In the genomic region with DNA sequence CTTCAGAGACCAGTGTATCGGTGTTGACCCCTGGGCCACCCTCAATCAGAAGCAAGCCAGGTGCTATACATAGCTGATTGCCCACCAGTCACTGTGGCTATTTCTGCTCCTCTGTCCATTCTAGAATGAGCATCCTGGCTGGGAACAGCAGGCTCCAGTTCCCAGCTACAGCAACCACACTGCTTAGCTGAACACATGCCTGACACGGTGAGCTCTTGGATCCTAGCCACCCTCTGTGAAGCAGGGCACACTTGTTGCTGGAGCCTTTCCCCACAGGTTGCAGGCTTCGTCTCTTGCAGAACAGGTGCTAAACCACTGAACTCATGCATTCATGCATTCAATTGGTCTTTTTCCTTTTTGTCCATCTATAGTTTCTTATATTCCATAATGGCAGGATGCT, we compare ENCODE assay signal across 29 mouse cellular contexts. TPM values are rescaled to one million over a fixed set of nuclear protein-coding genes. Genes with fewer than 3 reads are reported as not detected.
DNase-seq lines count a peak whose midpoint lies in the region; ATAC-seq lines count a peak whose summit lies in the region.
"Had no signal": no experiment of that assay in that cellular context is flagged by ENCODE, and none has a peak within 500 bp of the region (broad histone marks: within the 10 kb centered on the region; RNA-seq: fewer than 3 reads in every experiment).

No protein-coding gene starts in this region.

- H3K9me3 ChIP-seq in heart, embryonic 10.5 days = no peaks in the 10 kb centered on the region
- no peaks in the 10 kb centered on the region for H3K9me3 ChIP-seq in heart, embryonic 15.5 days (replicated peaks)
- H3K9me3 ChIP-seq in megakaryocyte, embryonic 14.5 days = no peaks in the 10 kb centered on the region
- H3K9me3 ChIP-seq: embryonic facial prominence, embryonic 13.5 days; forebrain, embryonic 10.5 days; forebrain, embryonic 15.5 days; hindbrain, embryonic 15.5 days; kidney, embryonic 15.5 days; liver, embryonic 12.5 days; midbrain, embryonic 13.5 days had no signal

- 0 out of 2 replicates have a peak, but pooled peaks cover 3% of the 10 kb centered on the region for H3K36me3 ChIP-seq in heart, embryonic 10.5 days
- no peaks in the 10 kb centered on the region for H3K36me3 ChIP-seq in heart, embryonic 15.5 days
- peaks cover 5% of the 10 kb centered on the region for H3K36me3 ChIP-seq in megakaryocyte, embryonic 14.5 days (replicated peaks; ENCODE audit: low read length)
- H3K36me3 ChIP-seq: embryonic facial prominence, embryonic 13.5 days; forebrain, embryonic 15.5 days; hindbrain, embryonic 15.5 days; liver, embryonic 12.5 days; midbrain, embryonic 13.5 days had no signal

- intact Hi-C loops in heart, postnatal 25 days (cut with DNase I) = no loop called here
- intact Hi-C loops in heart, postnatal 36 days (cut with DNase I) = no loop called here

- ATAC-seq in heart, embryonic 15.5 days (replicated peaks; ENCODE audit: insufficient number of reproducible peaks, insufficient read depth, low FRiP score, low read depth) = peak; percentile 36; the same call in 1 of the 2 replicates
- ATAC-seq in megakaryocyte, adult 5-6 weeks (ENCODE audit: poor library complexity, severe bottlenecking) = no peak
- ATAC-seq: forebrain, embryonic 15.5 days; inflammation-experienced regulatory T-cells, adult 6 months; liver, embryonic 12.5 days; liver, postnatal 0 days; midbrain, embryonic 13.5 days had no signal

- H3K4me2 ChIP-seq in heart, embryonic 15.5 days = peak overlapping the region; percentile 17
- H3K4me2 ChIP-seq: embryonic facial prominence, embryonic 13.5 days; forebrain, embryonic 15.5 days; hindbrain, embryonic 15.5 days; kidney, embryonic 15.5 days; liver, embryonic 12.5 days; midbrain, embryonic 13.5 days had no signal

- 0 out of 2 replicates have a peak overlapping the region, but pooled peaks have one; percentile 26 for H3K9ac ChIP-seq in heart, embryonic 15.5 days
- H3K9ac ChIP-seq: embryonic facial prominence, embryonic 13.5 days; forebrain, embryonic 15.5 days; hindbrain, embryonic 15.5 days; kidney, embryonic 15.5 days; liver, embryonic 12.5 days; liver, postnatal 0 days; midbrain, embryonic 13.5 days had no signal

- H3K4me3 ChIP-seq in heart, embryonic 10.5 days = no peak overlapping the region; the same call in 1 of the 2 replicates
- H3K4me3 ChIP-seq in heart, embryonic 15.5 days = no peak overlapping the region
- H3K4me3 ChIP-seq in megakaryocyte, embryonic 14.5 days (replicated peaks) = peak overlapping the region; percentile 23
- H3K4me3 ChIP-seq: embryonic facial prominence, embryonic 13.5 days; forebrain, embryonic 10.5 days; forebrain, embryonic 15.5 days; hindbrain, embryonic 15.5 days; kidney, embryonic 15.5 days; layer of hippocampus, adult 2 months; left cerebral cortex, adult 2 months; liver, embryonic 12.5 days; midbrain, embryonic 13.5 days had no signal

- DNase-seq in heart, embryonic 10.5 days (ENCODE audit: low spot score) = no peak
- DNase-seq in heart, postnatal 25 days (ENCODE audit: low spot score) = no peak
- no peak for DNase-seq in heart, postnatal 36 days
- no peak for DNase-seq in embryo, embryonic 9.5 days (ENCODE audit: extremely low spot score)
- DNase-seq: adrenal gland, adult 2 months; adrenal gland, postnatal 36 days; B cell, adult 2 months; cerebellum, adult 8-10 months; embryo, embryonic 11 days; gastrocnemius, postnatal 10 days; kidney, adult 18-20 months; kidney, postnatal 36 days; liver, postnatal 0 days; lung, postnatal 36 days; thymus, adult 2 months; thymus, postnatal 36 days had no signal

- WGBS in heart, embryonic 10.5 days = 62% methylated on average over 3 of the region's 3 CpGs
- 44% methylated on average over 3 of the region's 3 CpGs for WGBS in heart, embryonic 15.5 days

- no peaks in the 10 kb centered on the region for H3K27me3 ChIP-seq in heart, embryonic 10.5 days (ENCODE audit: insufficient read depth, poor library complexity, severe bottlenecking)
- H3K27me3 ChIP-seq in heart, embryonic 15.5 days = no peaks in the 10 kb centered on the region
- peaks cover 7% of the 10 kb centered on the region for H3K27me3 ChIP-seq in megakaryocyte, embryonic 14.5 days (replicated peaks)
- H3K27me3 ChIP-seq: embryonic facial prominence, embryonic 13.5 days; forebrain, embryonic 15.5 days; hindbrain, embryonic 15.5 days; kidney, embryonic 15.5 days; liver, embryonic 12.5 days; midbrain, embryonic 13.5 days had no signal

- H3K4me1 ChIP-seq in heart, embryonic 10.5 days = peaks cover 99% of the 10 kb centered on the region
- H3K4me1 ChIP-seq in heart, embryonic 15.5 days (replicated peaks) = peaks cover 100% of the 10 kb centered on the region
- H3K4me1 ChIP-seq in megakaryocyte, embryonic 14.5 days = peaks cover 86% of the 10 kb centered on the region

- H3K27ac ChIP-seq in heart, embryonic 10.5 days = peak overlapping the region; percentile 67; the same call in 1 of the 2 replicates
- peak overlapping the region; percentile 85 for H3K27ac ChIP-seq in heart, embryonic 15.5 days
- H3K27ac ChIP-seq: embryonic facial prominence, embryonic 13.5 days; forebrain, embryonic 10.5 days; forebrain, embryonic 15.5 days; hindbrain, embryonic 15.5 days; kidney, embryonic 15.5 days; layer of hippocampus, adult 2 months; left cerebral cortex, adult 2 months; liver, embryonic 12.5 days; midbrain, embryonic 13.5 days had no signal

RNA-seq across cellular contexts. Expression of gene Lrrc75a, which starts 7.9 kb away (rescaled TPM):
- 14.9 and 17.2 TPM in 2 replicates for polyA plus RNA-seq in heart, embryonic 10.5 days (2016; fragmentation: Nextera tagmentation; extraction: Ambion mirVana)
- total RNA-seq in heart, postnatal 25 days (2021) = 1 to 10 TPM; 4.9 to 6.4 TPM
- 14.6 and 18.5 TPM in 2 replicates for polyA plus RNA-seq in heart, embryonic 15.5 days (2015; fragmentation: Nextera tagmentation; extraction: Ambion mirVana)
- 1 to 10 TPM; 4.4 to 7.1 TPM for total RNA-seq in heart, postnatal 36 days (2021)
- 4.6 and 8.6 TPM in 2 replicates for polyA plus RNA-seq in megakaryocyte, embryonic 14.5 days (2012; ENCODE audit: insufficient read depth, low replicate concordance)
- total RNA-seq in megakaryocyte, adult 5-6 weeks (2015) = 5.7 TPM in 2 replicates
- total RNA-seq in megakaryocyte, adult 5-6 weeks (2017) = 3.6 and 5.7 TPM in 2 replicates

RNA-seq across cellular contexts. Expression of gene Mmgt2, which starts 8.1 kb away (rescaled TPM):
- polyA plus RNA-seq in heart, embryonic 10.5 days (2016; fragmentation: Nextera tagmentation; extraction: Ambion mirVana) = 40.5 and 49.6 TPM in 2 replicates
- 1 to 10 TPM; 6.9 to 7.0 TPM for total RNA-seq in heart, postnatal 25 days (2021)
- polyA plus RNA-seq in heart, embryonic 15.5 days (2015; fragmentation: Nextera tagmentation; extraction: Ambion mirVana) = 44.7 and 49.1 TPM in 2 replicates
- total RNA-seq in heart, postnatal 36 days (2021) = 1 to 10 TPM; 5.4 to 9.9 TPM
- polyA plus RNA-seq in megakaryocyte, embryonic 14.5 days (2012; ENCODE audit: insufficient read depth, low replicate concordance) = 19.9 and 26.5 TPM in 2 replicates
- total RNA-seq in megakaryocyte, adult 5-6 weeks (2015) = 19.0 and 19.3 TPM in 2 replicates
- total RNA-seq in megakaryocyte, adult 5-6 weeks (2017) = 7.2 and 10.9 TPM in 2 replicates
